Mouse (Mus musculus): ENCODE results near the gene Tnmd.
A peak's percentile ranks its signal among the peaks of the same experiment; 100 is the strongest.

The Tnmd gene

DNA sequence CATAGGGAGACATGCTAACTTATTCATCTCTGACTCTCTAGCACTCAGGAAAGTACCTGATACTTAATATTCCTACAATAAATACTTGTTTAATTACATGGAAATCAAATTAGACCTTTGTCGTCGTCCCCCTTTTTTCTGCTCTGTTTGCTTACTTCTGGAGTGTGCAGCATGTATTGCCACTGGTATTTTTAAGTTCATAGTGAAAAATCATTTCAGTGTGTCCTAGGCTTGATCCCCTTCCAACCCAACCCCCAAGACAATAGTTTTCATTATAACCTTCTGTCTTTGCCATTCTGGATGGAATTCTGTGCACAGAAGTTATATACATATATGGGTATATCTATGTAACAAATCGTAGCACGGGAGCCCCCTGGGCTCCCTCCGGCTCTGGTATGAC lies at the start of gene Tnmd:
Gene Tnmd, plus strand, starts transcription at position 301 of the 400 bp plus-strand sequence.
- no peak for DNase-seq (ENCODE audit: low spot score in 2 of 2)

- no peak for DNase-seq (ENCODE audit: low spot score in 2 of 2)
These were observed 2.9 kb downstream of the Tnmd start for GRCm38 (mm10) chrX:133853637-133854036.

DNA sequence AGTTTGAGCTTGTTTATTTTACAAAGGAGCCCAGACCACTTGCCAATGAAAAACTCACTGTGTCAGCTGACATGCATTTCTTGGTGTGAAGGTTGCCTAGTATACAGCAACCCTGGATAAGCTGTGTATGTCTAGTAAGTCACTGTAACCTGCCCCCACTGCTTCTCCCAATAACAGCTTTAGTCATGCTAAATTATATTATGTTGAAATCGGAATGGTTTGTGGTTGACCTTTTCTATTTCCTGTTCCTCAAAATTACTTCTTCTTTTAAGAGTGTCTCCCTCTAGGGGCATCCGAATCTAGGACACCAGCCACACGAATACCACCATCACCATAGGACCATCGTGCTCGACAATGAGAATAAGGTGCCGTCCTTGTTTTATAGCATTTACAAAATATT lies 19.0 kb downstream of the Tnmd start:
- no peak for DNase-seq (ENCODE audit: low spot score in 2 of 2)

- DNase-seq (ENCODE audit: low spot score in 2 of 2): no peak
These were observed 36.5 kb downstream of the Tnmd start for GRCm38 (mm10) chrX:133887308-133887707.

DNA sequence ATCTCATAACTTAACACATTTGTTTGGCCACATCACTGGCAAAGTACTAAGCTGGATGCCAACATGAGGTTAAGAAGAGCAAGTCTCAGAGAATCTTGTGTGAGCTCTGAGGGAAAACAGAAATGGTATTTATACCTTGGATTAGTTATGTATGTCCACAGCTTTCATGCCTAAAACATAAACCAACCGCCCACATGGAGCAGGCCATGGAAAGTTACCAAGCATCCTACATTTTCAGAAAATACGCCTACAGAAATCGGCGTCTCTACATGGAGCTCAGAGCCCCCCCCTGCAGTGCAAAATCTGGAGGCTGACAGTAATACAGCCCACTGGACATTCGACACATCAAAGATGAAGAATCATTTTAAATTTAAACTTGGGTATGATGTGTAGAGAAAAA lies 37.3 kb downstream of the Tnmd start:
- peak in 1 of 2 experiments; percentile 9 for DNase-seq (ENCODE audit: low spot score in 2 of 2)

DNA sequence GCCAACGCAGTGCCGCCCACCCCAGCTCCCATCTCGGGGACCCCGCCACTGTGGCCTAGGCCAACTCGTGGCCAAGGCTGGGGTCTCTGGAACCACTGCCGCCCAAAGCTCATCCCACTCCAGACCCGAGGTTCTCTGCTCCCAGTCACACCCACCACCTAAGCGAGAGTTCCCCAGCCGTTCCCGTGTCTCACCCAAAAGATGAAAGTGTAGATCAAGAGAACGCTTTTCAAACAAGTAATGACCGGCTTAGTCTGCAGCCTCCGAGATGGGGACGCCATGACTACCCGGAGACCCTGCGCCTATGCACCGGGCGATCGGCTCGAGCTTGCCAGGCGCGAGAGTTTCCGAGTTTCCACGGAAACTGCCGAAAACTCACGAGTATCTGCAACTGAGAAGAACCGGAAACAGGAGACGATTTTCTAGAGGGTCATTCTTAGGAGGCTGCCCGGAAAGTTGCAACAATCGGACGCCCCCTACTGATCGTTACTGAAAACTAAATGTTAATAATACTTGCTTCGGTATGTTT lies 47.3 kb downstream of the Tnmd start, which contains the start of gene Tspan6:
Gene Tspan6, minus strand, starts transcription at position 416 of the 529 bp plus-strand sequence.
- peak; percentile 67 for DNase-seq (ENCODE audit: low spot score in 2 of 2)

- no peak for DNase-seq (ENCODE audit: low spot score in 2 of 2)
These were observed 57.5 kb downstream of the Tnmd start, which contains the start of gene Srpx2 for GRCm38 (mm10) chrX:133908261-133908660. Gene Srpx2 (plus strand): TSS chrX:133908426.

GRCm38 (mm10) chrX:133911397-133912103 lies 60.8 kb downstream of the Tnmd start:
- DNase-seq (ENCODE audit: low spot score in 2 of 2): no peak

GRCm38 (mm10) chrX:133913006-133913405 lies 62.2 kb downstream of the Tnmd start:
- DNase-seq (ENCODE audit: low spot score in 2 of 2): no peak

GRCm38 (mm10) chrX:133914219-133914618 lies 63.4 kb downstream of the Tnmd start:
- DNase-seq (ENCODE audit: low spot score in 2 of 2): no peak
